Mouse (Mus musculus) embryonic facial prominence, embryonic 13.5 days (tissue): ENCODE measurements around the gene 4930469K13Rik. TPM values are rescaled to one million over a fixed set of nuclear protein-coding genes. Genes with fewer than 3 reads are reported as not detected.
A peak's percentile ranks its signal among the peaks of the same experiment; 100 is the strongest.

ENCODE experiments used
- ATAC-seq: fragments of 200-750 bp; cut with Nextera tagmentation; 2 replicates; pipeline ENCODE4 v1.8.0; 2017; ENCODE audit warnings: low read depth; ENCODE audit not compliant: insufficient number of reproducible peaks, insufficient read depth, low FRiP score, low TSS enrichment
- H3K27ac ChIP-seq: fragments of 300-500 bp; sonication (generic); 2 replicates; pipeline ENCODE4 v1.5.1; 2015; ENCODE audit warnings: moderate library complexity, mild to moderate bottlenecking, inconsistent platforms
- H3K27me3 ChIP-seq: fragments of 300-500 bp; sonication (generic); 2 replicates; pipeline ENCODE4 v1.6.1; 2015; ENCODE audit warnings: mild to moderate bottlenecking, inconsistent platforms
- H3K36me3 ChIP-seq: fragments of 300-500 bp; sonication (generic); 2 replicates; pipeline ENCODE4 v1.6.1; 2015; ENCODE audit warnings: mild to moderate bottlenecking, inconsistent platforms
- H3K4me1 ChIP-seq: fragments of 300-500 bp; sonication (generic); 2 replicates; pipeline ENCODE4 v1.6.1; 2015; ENCODE audit warnings: inconsistent platforms
- H3K4me2 ChIP-seq: fragments of 300-500 bp; sonication (generic); 2 replicates; pipeline ENCODE4 v1.6.1; 2015; ENCODE audit warnings: moderate library complexity, mild to moderate bottlenecking, inconsistent platforms
- H3K4me3 ChIP-seq: fragments of 300-500 bp; sonication (generic); 2 replicates; pipeline ENCODE4 v1.5.1; 2015; ENCODE audit warnings: mild to moderate bottlenecking, inconsistent platforms
- H3K9ac ChIP-seq: fragments of 300-500 bp; sonication (generic); 2 replicates; pipeline ENCODE4 v1.6.1; 2015; ENCODE audit warnings: mild to moderate bottlenecking, inconsistent platforms
- H3K9me3 ChIP-seq: fragments of 300-500 bp; sonication (generic); 2 replicates; pipeline ENCODE4 v1.6.1; 2016; ENCODE audit warnings: inconsistent platforms
- WGBS: fragments of 180-500 bp; shearing (Covaris S2); methylation state at CpG from one replicate; pipeline ENCODE4 v1.1.7; 2015; ENCODE audit warnings: mixed read lengths; 5-methylcytosine and 5-hydroxymethylcytosine counted together
- polyA plus RNA-seq: library from polyadenylated mRNA; unstranded; fragments of >200 nt; fragmentation: Nextera tagmentation; extraction: Ambion mirVana; gene quantifications from 2 replicates; pipeline ENCODE4 v1.2.1, GENCODE M21; 2015

The 4930469K13Rik gene
- polyA plus RNA-seq, 1 experiment from 2014 or later, result 1.1 TPM

GRCm38 (mm10) chr11:33969199-33969598, 129.2 kb downstream of the 4930469K13Rik start:
- Histone ChIP-seq H3K9me3 (no peaks in the 10 kb centered on the region), H3K9ac (no peak overlapping the region), H3K4me2 (no peak overlapping the region), H3K4me3 (no peak overlapping the region), H3K27me3 (peaks cover 4% of the 10 kb centered on the region; the same call in 1 of the 2 replicates), H3K36me3 (no peaks in the 10 kb centered on the region), H3K4me1 (0 out of 2 replicates have a peak, but pooled peaks cover 13% of the 10 kb centered on the region), H3K27ac (peak overlapping the region; percentile 30; the same call in 1 of the 2 replicates)
- ATAC-seq, result no peak
- 55% methylated on average over 3 of the region's 3 CpGs for WGBS

DNA sequence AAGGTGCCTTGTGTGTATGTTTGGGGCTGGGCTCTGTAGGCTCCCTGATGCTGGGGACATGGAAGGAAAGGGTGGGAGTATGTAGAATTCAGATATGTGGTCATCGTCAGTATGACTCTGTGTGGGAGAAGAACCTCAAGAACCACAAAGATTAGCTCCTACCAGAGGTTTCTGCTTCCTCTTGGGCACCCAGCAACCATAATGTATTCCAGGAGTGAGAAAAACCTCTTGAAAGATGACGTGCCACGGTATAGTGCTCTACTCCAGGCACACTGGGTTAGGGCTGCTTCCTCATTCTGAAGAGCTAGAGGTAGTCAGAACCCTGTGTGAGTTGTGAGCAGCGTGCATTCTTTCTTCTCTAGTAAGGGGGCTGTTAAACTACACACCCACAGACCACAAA, 130.6 kb downstream of the 4930469K13Rik start:
- no peak for ATAC-seq
- no peak overlapping the region for H3K9ac ChIP-seq
- H3K4me2 ChIP-seq, result no peak overlapping the region
- WGBS, result 73% methylated on average over 4 of the region's 4 CpGs
- peaks cover 4% of the 10 kb centered on the region; the same call in 1 of the 2 replicates for H3K27me3 ChIP-seq
- no peak overlapping the region for H3K27ac ChIP-seq
- no peak overlapping the region for H3K4me3 ChIP-seq
- H3K9me3 ChIP-seq, result no peaks in the 10 kb centered on the region
- H3K36me3 ChIP-seq, result no peaks in the 10 kb centered on the region
- 0 out of 2 replicates have a peak, but pooled peaks cover 13% of the 10 kb centered on the region for H3K4me1 ChIP-seq

GRCm38 (mm10) chr11:33965380-33965779, 133.0 kb downstream of the 4930469K13Rik start:
- Histone ChIP-seq H3K27me3 (no peaks in the 10 kb centered on the region), H3K27ac (no peak overlapping the region), H3K4me3 (no peak overlapping the region), H3K9me3 (no peaks in the 10 kb centered on the region), H3K4me1 (0 out of 2 replicates have a peak, but pooled peaks cover 13% of the 10 kb centered on the region), H3K36me3 (no peaks in the 10 kb centered on the region), H3K9ac (no peak overlapping the region), H3K4me2 (no peak overlapping the region)
- ATAC-seq, result no peak
- WGBS, result 54% methylated on average over 2 of the region's 2 CpGs

DNA sequence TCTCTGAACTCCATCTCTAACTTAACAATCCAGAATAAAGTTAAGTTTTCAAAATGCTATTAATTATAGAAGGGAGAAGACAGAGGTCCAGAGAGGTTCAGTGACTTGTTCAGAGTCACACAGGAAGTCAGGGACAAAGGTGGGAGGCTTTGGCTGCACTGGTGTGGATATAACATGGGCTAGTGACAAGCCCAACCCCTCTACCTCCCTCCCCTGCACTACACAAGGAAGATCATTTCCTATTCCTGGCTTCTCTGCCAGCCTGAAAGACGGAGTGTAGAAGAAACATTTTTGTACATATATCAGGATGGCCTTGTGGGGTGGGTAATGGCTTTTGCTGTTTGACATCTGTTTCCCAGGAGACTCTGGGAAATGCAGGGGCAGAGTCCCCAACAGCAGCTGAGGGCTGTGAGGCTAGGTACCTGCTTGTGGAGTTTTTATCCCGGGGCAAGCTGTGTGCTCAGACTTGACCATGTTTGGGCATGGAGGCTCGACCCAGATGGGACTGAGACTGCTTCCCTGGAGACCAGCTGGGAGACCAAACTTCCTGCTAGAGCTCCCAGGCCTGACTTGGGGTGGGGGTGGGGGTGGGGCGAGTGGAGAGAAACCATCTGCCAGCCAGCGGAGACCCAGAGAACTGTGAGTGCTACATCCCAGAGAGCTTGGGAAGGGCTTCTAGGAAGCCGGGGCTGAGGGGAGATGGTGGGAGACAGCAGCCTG, 135.5 kb downstream of the 4930469K13Rik start, which contains the start of gene Kcnmb1:
Gene Kcnmb1, plus strand, starts transcription at position 326 of the 720 bp plus-strand sequence.
- ATAC-seq, result no peak
- H3K4me3 ChIP-seq, result no peak within 1 kb of the TSS
- no peaks in the 10 kb centered on the region for H3K4me1 ChIP-seq
- no peaks in the 10 kb centered on the region for H3K36me3 ChIP-seq
- no peak within 1 kb of the TSS for H3K27ac ChIP-seq
- no peak within 1 kb of the TSS for H3K9ac ChIP-seq
- no peaks in the 10 kb centered on the region for H3K9me3 ChIP-seq
- H3K4me2 ChIP-seq, result no peak within 1 kb of the TSS
- WGBS, result 32% methylated on average over 6 of the region's 6 CpGs
- H3K27me3 ChIP-seq, result no peaks in the 10 kb centered on the region

GRCm38 (mm10) chr11:33962178-33962577, 136.2 kb downstream of the 4930469K13Rik start:
- no peaks in the 10 kb centered on the region for H3K4me1 ChIP-seq
- no peak overlapping the region for H3K4me3 ChIP-seq
- no peaks in the 10 kb centered on the region for H3K27me3 ChIP-seq
- no peaks in the 10 kb centered on the region for H3K9me3 ChIP-seq
- ATAC-seq, result no peak
- no peak overlapping the region for H3K27ac ChIP-seq
- H3K9ac ChIP-seq, result no peak overlapping the region
- WGBS, result 32% methylated on average over 7 of the region's 7 CpGs
- H3K4me2 ChIP-seq, result no peak overlapping the region
- H3K36me3 ChIP-seq, result no peaks in the 10 kb centered on the region

GRCm38 (mm10) chr11:33958713-33959112, 139.6 kb downstream of the 4930469K13Rik start:
- no peak for ATAC-seq
- 86% methylated on average over 8 of the region's 8 CpGs for WGBS

GRCm38 (mm10) chr11:33957595-33957994, 140.8 kb downstream of the 4930469K13Rik start:
- Histone ChIP-seq H3K36me3 (no peaks in the 10 kb centered on the region), H3K27ac (no peak overlapping the region), H3K4me3 (no peak overlapping the region), H3K4me2 (no peak overlapping the region), H3K4me1 (no peaks in the 10 kb centered on the region), H3K9ac (no peak overlapping the region), H3K9me3 (no peaks in the 10 kb centered on the region), H3K27me3 (no peaks in the 10 kb centered on the region)
- 83% methylated on average over 6 of the region's 6 CpGs for WGBS
- ATAC-seq, result no peak

More at GRCm38 (mm10) chr11:33958713-33959112, 139.6 kb downstream of the 4930469K13Rik start:
- Histone ChIP-seq H3K4me2 (no peak overlapping the region), H3K27me3 (no peaks in the 10 kb centered on the region), H3K9me3 (no peaks in the 10 kb centered on the region), H3K9ac (no peak overlapping the region), H3K36me3 (no peaks in the 10 kb centered on the region), H3K4me1 (no peaks in the 10 kb centered on the region), H3K4me3 (no peak overlapping the region), H3K27ac (no peak overlapping the region)

DNA sequence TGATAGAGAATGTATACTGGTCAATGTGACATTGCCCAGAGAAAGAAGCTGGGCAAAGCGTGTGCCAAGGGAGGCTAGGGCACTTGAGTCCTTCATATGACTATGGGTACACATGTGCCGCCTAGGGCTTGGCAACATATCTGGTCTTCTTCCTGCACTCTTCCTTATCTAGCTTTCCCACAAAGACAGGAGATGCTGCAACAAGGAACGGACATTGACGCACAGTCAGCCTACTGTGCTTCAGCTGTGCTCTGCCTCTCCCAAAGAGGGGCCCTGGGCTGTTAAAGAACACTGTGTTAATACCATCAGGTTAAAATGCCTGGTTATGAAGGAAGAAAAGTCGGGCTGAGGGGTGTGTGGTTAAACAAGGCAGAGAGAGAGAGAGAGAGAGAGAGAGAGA, 141.7 kb downstream of the 4930469K13Rik start:
- Histone ChIP-seq H3K27ac (no peak overlapping the region), H3K9me3 (no peaks in the 10 kb centered on the region), H3K36me3 (no peaks in the 10 kb centered on the region), H3K27me3 (no peaks in the 10 kb centered on the region), H3K4me1 (no peaks in the 10 kb centered on the region), H3K4me3 (no peak overlapping the region), H3K4me2 (no peak overlapping the region), H3K9ac (no peak overlapping the region)
- 77% methylated on average over 5 of the region's 5 CpGs for WGBS
- ATAC-seq, result no peak

DNA sequence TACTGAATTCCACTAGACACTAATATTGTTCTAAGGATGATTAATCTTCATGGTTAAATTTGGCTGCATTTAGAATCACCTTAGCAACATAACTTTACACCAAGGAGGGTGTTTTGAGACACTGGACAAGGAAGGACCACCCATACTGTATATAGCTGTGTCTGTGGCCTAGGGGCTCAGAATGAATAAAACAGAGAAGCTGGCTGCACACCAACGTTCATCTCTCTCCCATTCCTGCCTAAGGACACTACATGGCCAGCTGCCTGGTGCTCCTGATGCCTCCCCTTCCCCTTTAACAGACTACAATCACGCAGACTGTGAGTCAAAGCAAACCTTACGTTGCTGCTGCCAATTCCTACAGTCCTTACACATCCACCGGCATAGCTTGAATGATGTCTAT, 142.4 kb downstream of the 4930469K13Rik start:
- no peaks in the 10 kb centered on the region for H3K9me3 ChIP-seq
- no peak overlapping the region for H3K4me2 ChIP-seq
- H3K9ac ChIP-seq, result no peak overlapping the region
- H3K27ac ChIP-seq, result no peak overlapping the region
- ATAC-seq, result no peak
- WGBS, result 60% methylated on average over 4 of the region's 4 CpGs
- H3K4me1 ChIP-seq, result no peaks in the 10 kb centered on the region
- H3K4me3 ChIP-seq, result no peak overlapping the region
- no peaks in the 10 kb centered on the region for H3K27me3 ChIP-seq
- H3K36me3 ChIP-seq, result no peaks in the 10 kb centered on the region

GRCm38 (mm10) chr11:33951684-33952625, 146.4 kb downstream of the 4930469K13Rik start:
- ATAC-seq, result no peak
- Histone ChIP-seq H3K27me3 (no peaks in the 10 kb centered on the region), H3K4me2 (no peak overlapping the region), H3K9ac (no peak overlapping the region), H3K36me3 (no peaks in the 10 kb centered on the region), H3K27ac (no peak overlapping the region), H3K9me3 (no peaks in the 10 kb centered on the region), H3K4me1 (no peaks in the 10 kb centered on the region), H3K4me3 (no peak overlapping the region)
- WGBS, result 78% methylated on average over 8 of the region's 8 CpGs

DNA sequence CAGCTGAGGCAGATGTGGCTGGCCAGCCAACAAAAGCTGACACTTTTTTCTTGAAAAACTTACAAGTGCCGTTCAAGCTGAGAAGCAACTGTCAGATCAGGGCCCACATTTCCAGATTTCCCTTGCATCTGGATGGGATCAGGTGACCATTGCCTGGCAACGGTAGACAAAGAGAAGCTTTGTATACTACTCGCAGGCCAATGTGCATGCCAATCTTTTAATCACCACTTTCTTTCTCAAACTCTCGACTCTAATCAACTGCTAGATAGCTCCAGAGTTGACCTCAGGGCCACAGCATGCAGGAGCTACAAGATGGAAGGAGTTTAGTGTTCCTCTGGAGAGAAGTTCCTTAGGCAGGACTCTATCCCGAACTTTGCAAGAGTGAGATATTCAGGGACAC, 147.2 kb downstream of the 4930469K13Rik start:
- H3K27me3 ChIP-seq, result no peaks in the 10 kb centered on the region
- 18% methylated on average over 5 of the region's 5 CpGs for WGBS
- no peaks in the 10 kb centered on the region for H3K9me3 ChIP-seq
- H3K4me2 ChIP-seq, result no peak overlapping the region
- ATAC-seq, result no peak
- H3K36me3 ChIP-seq, result no peaks in the 10 kb centered on the region
- H3K9ac ChIP-seq, result no peak overlapping the region
- H3K4me3 ChIP-seq, result no peak overlapping the region
- H3K4me1 ChIP-seq, result no peaks in the 10 kb centered on the region
- H3K27ac ChIP-seq, result no peak overlapping the region
